Mouse (Mus musculus): ENCODE data around the gene Fgfr1op.

Gene Fgfr1op

GRCm38 (mm10) chr17:8225166-8225565 lies 59.9 kb downstream of the Fgfr1op start:
- DNase-seq (ENCODE audit: low read depth, low spot score) = no peak

- DNase-seq (ENCODE audit: low read depth, low spot score) = no peak
Measured at GRCm38 (mm10) chr17:8225746-8226145, 60.4 kb downstream of the Fgfr1op start.

GRCm38 (mm10) chr17:8228622-8229021 lies 63.3 kb downstream of the Fgfr1op start:
- DNase-seq (ENCODE audit: low read depth, low spot score) = no peak

GRCm38 (mm10) chr17:8229607-8230006 lies 64.3 kb downstream of the Fgfr1op start:
- no peak for DNase-seq (ENCODE audit: low read depth, low spot score)

GRCm38 (mm10) chr17:8232089-8232488 lies 66.8 kb downstream of the Fgfr1op start:
- DNase-seq (ENCODE audit: low read depth, low spot score) = no peak

GRCm38 (mm10) chr17:8233618-8234214 lies 68.4 kb downstream of the Fgfr1op start:
- DNase-seq (ENCODE audit: low read depth, low spot score) = no peak

- no peak for DNase-seq (ENCODE audit: low read depth, low spot score)
Measured at GRCm38 (mm10) chr17:8234537-8234936, 69.2 kb downstream of the Fgfr1op start.

GRCm38 (mm10) chr17:8235743-8236142 lies 70.4 kb downstream of the Fgfr1op start, which contains the start of gene Ccr6:
Gene Ccr6, plus strand, starts transcription at chr17:8236043.
- DNase-seq (ENCODE audit: low read depth, low spot score) = no peak

- no peak for DNase-seq (ENCODE audit: low read depth, low spot score)
Measured at GRCm38 (mm10) chr17:8238012-8238710, 72.9 kb downstream of the Fgfr1op start.

GRCm38 (mm10) chr17:8239561-8239960 lies 74.3 kb downstream of the Fgfr1op start:
- no peak for DNase-seq (ENCODE audit: low read depth, low spot score)

- no peak for DNase-seq (ENCODE audit: low read depth, low spot score)
Measured at GRCm38 (mm10) chr17:8240517-8240916, 75.2 kb downstream of the Fgfr1op start.

- no peak for DNase-seq (ENCODE audit: low read depth, low spot score)
Measured at GRCm38 (mm10) chr17:8241645-8242044, 76.3 kb downstream of the Fgfr1op start.

GRCm38 (mm10) chr17:8242186-8242585 lies 76.9 kb downstream of the Fgfr1op start:
- no peak for DNase-seq (ENCODE audit: low read depth, low spot score)

- no peak for DNase-seq (ENCODE audit: low read depth, low spot score)
Measured at GRCm38 (mm10) chr17:8244124-8244523, 78.8 kb downstream of the Fgfr1op start.

GRCm38 (mm10) chr17:8246102-8246754 lies 80.9 kb downstream of the Fgfr1op start:
- DNase-seq (ENCODE audit: low read depth, low spot score) = no peak
